Mouse (Mus musculus) intestine, postnatal 0 days (tissue): ENCODE data around the gene Clstn2. TPM values are rescaled to one million over a fixed set of nuclear protein-coding genes. Genes with fewer than 3 reads are reported as not detected.

Source experiments
- ATAC-seq: fragments of 200-750 bp; cut with Nextera tagmentation; 2 replicates; pipeline ENCODE4 v1.8.0; 2017; ENCODE audit warnings: mild to moderate bottlenecking, moderate TSS enrichment, moderate library complexity
- H3K27ac ChIP-seq: fragments of 300-500 bp; sonication (generic); 2 replicates; pipeline ENCODE4 v1.5.1; 2014; ENCODE audit warnings: mild to moderate bottlenecking, low read depth, low read length, moderate library complexity
- H3K27me3 ChIP-seq: fragments of 300-500 bp; sonication (generic); replicated peaks from 2 replicates; pipeline ENCODE4 v1.6.1; 2014; ENCODE audit warnings: low read length, mixed read lengths; ENCODE audit not compliant: control insufficient read depth, insufficient read depth
- H3K36me3 ChIP-seq: fragments of 300-500 bp; sonication (generic); 2 replicates; pipeline ENCODE4 v1.6.1; 2014; ENCODE audit warnings: mild to moderate bottlenecking, moderate library complexity; ENCODE audit not compliant: control insufficient read depth, insufficient read depth
- H3K4me1 ChIP-seq: fragments of 300-500 bp; sonication (generic); replicated peaks from 2 replicates; pipeline ENCODE4 v1.6.1; 2014; ENCODE audit warnings: antibody characterized with exemption, low read length, mixed read lengths; ENCODE audit not compliant: control insufficient read depth, insufficient read depth
- H3K4me2 ChIP-seq: fragments of 300-500 bp; sonication (generic); replicated peaks from 2 replicates; pipeline ENCODE4 v1.6.1; 2014; ENCODE audit warnings: low read depth, mild to moderate bottlenecking, moderate library complexity
- H3K4me3 ChIP-seq: fragments of 300-500 bp; sonication (generic); 2 replicates; pipeline ENCODE4 v1.5.1; 2014; ENCODE audit warnings: low read depth, low read length
- H3K9ac ChIP-seq: fragments of 300-500 bp; sonication (generic); 2 replicates; pipeline ENCODE4 v1.6.1; 2014; ENCODE audit warnings: mild to moderate bottlenecking, low read depth, low read length
- H3K9me3 ChIP-seq: fragments of 300-500 bp; sonication (generic); 2 replicates; pipeline ENCODE4 v1.6.1; 2016; ENCODE audit warnings: mixed run types; ENCODE audit not compliant: control insufficient read depth
- CTCF ChIP-seq: sonication (generic); IDR thresholded peaks from 2 replicates; pipeline ENCODE4 v1.5.1; 2016; ENCODE audit warnings: low read depth, mild to moderate bottlenecking, control low read depth, antibody characterized with exemption, moderate library complexity
- WGBS: fragments of 180-500 bp; shearing (Covaris S2); extraction: QIAGEN DNeasy Blood & Tissue Kit; methylation state at CpG from one replicate; pipeline ENCODE4 v1.1.7; 2014; 5-methylcytosine and 5-hydroxymethylcytosine counted together
- polyA plus RNA-seq: library from polyadenylated mRNA; unstranded; fragments of >200 nt; fragmentation: Nextera tagmentation; extraction: Ambion mirVana; gene quantifications from 2 replicates; pipeline ENCODE4 v1.2.1, GENCODE M21; 2015

Clstn2 gene
- polyA plus RNA-seq, 1 experiment from 2014 or later, result 0.26 TPM

DNA sequence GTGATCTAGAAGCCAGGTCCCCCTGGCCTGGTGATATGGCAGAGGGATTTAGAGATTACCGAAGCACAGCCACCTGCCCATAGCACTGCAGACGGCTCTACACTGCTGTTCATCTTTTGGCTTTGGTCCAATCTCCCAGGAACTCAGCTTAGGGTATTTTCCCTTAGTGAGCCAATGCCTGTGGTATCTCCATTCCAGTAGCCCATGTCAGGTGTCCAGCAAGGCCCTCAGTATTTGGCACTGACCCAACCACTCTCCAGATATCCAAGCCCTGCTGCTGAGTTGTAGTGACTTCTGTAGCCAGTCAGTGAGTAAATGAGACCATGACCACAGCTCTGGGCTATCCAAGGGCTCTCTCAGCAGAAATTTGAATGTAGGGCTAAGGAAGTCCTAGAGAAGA is 330.0 kb downstream of the Clstn2 start:
- no peak for TF ChIP-seq CTCF
- Histone ChIP-seq H3K4me3 (no peak overlapping the region), H3K4me2 (no peak overlapping the region), H3K27ac (no peak overlapping the region), H3K27me3 (no peaks in the 10 kb centered on the region), H3K4me1 (no peaks in the 10 kb centered on the region), H3K9ac (no peak overlapping the region), H3K9me3 (no peaks in the 10 kb centered on the region), H3K36me3 (no peaks in the 10 kb centered on the region)
- ATAC-seq, result no peak
- WGBS, result 57% methylated on average over 2 of the region's 2 CpGs

- H3K9ac ChIP-seq, result no peak overlapping the region
- H3K27me3 ChIP-seq, result no peaks in the 10 kb centered on the region
- 76% methylated on average over 3 of the region's 3 CpGs for WGBS
- no peak overlapping the region for H3K4me2 ChIP-seq
- no peaks in the 10 kb centered on the region for H3K36me3 ChIP-seq
- no peak overlapping the region for H3K27ac ChIP-seq
- H3K4me1 ChIP-seq, result no peaks in the 10 kb centered on the region
- TF ChIP-seq CTCF, result no peak
- ATAC-seq, result no peak
- H3K4me3 ChIP-seq, result no peak overlapping the region
- no peaks in the 10 kb centered on the region for H3K9me3 ChIP-seq
Measured at GRCm38 (mm10) chr9:97699983-97700382, 333.0 kb downstream of the Clstn2 start.

DNA sequence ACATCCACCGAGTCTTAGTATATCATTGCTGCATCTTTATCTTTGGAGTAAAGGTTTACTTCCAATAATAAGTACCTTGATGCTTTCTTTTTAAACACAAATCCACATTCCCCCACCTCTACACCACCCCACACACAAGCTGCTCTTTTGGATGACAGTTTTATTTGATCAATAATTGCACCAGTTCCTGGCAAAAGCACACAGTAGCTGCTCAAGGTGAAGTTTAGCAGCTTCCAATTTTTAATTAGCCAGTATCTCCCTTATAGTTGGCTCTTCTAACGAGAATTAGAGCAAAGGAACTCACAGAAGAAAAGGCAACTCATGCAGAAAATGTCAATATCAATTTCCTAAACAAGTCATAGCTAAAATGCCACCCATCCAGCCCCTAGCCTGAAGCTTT is 334.0 kb downstream of the Clstn2 start:
- no peak overlapping the region for H3K27ac ChIP-seq
- H3K9me3 ChIP-seq, result no peaks in the 10 kb centered on the region
- no peak for ATAC-seq
- H3K27me3 ChIP-seq, result no peaks in the 10 kb centered on the region
- H3K36me3 ChIP-seq, result no peaks in the 10 kb centered on the region
- no peak overlapping the region for H3K9ac ChIP-seq
- H3K4me2 ChIP-seq, result no peak overlapping the region
- 84% methylated on average over 2 of the region's 2 CpGs for WGBS
- H3K4me3 ChIP-seq, result no peak overlapping the region
- H3K4me1 ChIP-seq, result no peaks in the 10 kb centered on the region
- no peak for TF ChIP-seq CTCF

DNA sequence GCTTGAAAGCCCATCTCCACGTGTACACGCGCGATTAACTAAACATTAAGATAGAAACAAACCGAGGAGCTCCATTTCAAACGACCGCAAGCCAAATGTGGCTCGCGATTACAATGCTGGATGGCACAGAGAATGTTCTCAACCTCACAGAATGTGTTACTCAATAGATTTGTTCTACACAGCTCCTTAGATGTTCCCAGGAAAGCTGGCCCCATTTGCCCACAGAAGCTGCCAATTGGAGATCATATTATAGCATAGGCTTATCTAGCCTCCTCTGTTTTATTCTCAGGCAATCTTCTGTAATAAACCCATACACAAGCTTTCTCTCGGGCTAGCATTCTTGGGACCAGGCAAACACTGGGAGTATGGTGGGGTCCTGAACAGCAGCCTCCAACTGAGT is 334.9 kb downstream of the Clstn2 start:
- Histone ChIP-seq H3K27ac (no peak overlapping the region), H3K9ac (no peak overlapping the region), H3K4me2 (no peak overlapping the region), H3K36me3 (no peaks in the 10 kb centered on the region), H3K4me1 (no peaks in the 10 kb centered on the region), H3K4me3 (no peak overlapping the region), H3K27me3 (no peaks in the 10 kb centered on the region), H3K9me3 (no peaks in the 10 kb centered on the region)
- 83% methylated on average over 10 of the region's 10 CpGs for WGBS
- TF ChIP-seq CTCF, result no peak
- ATAC-seq, result no peak

DNA sequence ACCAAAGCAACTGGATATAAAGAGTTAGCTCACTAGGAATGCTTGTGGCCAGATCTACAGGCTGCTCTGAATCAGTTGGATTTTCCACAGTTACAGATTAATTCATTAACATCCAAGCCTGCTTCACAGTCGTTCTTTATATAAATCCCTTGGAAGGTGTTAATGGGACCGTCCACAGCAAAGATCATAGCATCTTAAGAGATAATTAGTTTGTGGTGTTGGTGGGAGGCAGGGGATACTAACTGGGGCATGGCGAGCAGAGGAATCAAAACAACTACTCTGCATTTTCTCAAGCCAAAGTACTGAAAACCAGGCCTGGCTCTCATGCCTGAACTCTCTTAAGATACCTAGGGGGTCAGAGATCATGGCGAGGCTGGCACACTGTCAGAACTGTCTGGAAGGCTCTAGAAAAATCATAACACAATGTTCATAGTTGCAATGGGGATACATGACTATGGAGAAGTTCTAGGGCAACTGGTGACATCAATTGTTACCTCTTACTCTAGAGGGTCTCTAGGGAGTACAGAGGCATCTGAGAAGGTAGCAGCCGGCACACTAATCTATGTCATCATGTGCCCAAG is 336.2 kb downstream of the Clstn2 start:
- Histone ChIP-seq H3K4me3 (no peak overlapping the region), H3K27ac (no peak overlapping the region), H3K4me2 (no peak overlapping the region), H3K9ac (no peak overlapping the region), H3K36me3 (no peaks in the 10 kb centered on the region), H3K4me1 (no peaks in the 10 kb centered on the region), H3K27me3 (no peaks in the 10 kb centered on the region), H3K9me3 (no peaks in the 10 kb centered on the region)
- no peak for ATAC-seq
- WGBS, result 68% methylated on average over 5 of the region's 5 CpGs
- no peak for TF ChIP-seq CTCF

- H3K9me3 ChIP-seq, result no peaks in the 10 kb centered on the region
Measured at GRCm38 (mm10) chr9:97695278-97695677, 337.7 kb downstream of the Clstn2 start.

More at GRCm38 (mm10) chr9:97695278-97695677, 337.7 kb downstream of the Clstn2 start:
- no peak for ATAC-seq
- Histone ChIP-seq H3K27me3 (no peaks in the 10 kb centered on the region), H3K4me1 (no peaks in the 10 kb centered on the region), H3K9ac (no peak overlapping the region), H3K27ac (no peak overlapping the region), H3K36me3 (no peaks in the 10 kb centered on the region), H3K4me3 (no peak overlapping the region), H3K4me2 (no peak overlapping the region)
- no peak for TF ChIP-seq CTCF
- WGBS, result 49% methylated on average over 1 of the region's 1 CpGs
